Mouse (Mus musculus) adrenal gland, adult 2 months (tissue): ENCODE data around the gene Ddx1. TPM values are rescaled to one million over a fixed set of nuclear protein-coding genes. Genes with fewer than 3 reads are reported as not detected.

Experiments
- DNase-seq: peaks from one replicate; pipeline ENCODE4 v3.0.0; 2021
- long read RNA-seq: library from polyadenylated mRNA; stranded (forward); transcript quantifications from one replicate; pipeline ENCODE4 v2.0.0, GENCODE M21; 2021
- polyA plus RNA-seq: library from polyadenylated mRNA; depleted of rRNA; stranded (reverse); fragments of >200 nt; gene quantifications from 2 replicates; pipeline ENCODE4 v1.2.3, GENCODE M21; 2012; rRNA removed
- total RNA-seq, 2 experiments: library from RNA; stranded (reverse); gene quantifications; 2 replicates each; pipeline ENCODE4 v1.2.3; 2021

Gene Ddx1
- total RNA-seq = 100 to 1,000 TPM in 1 of 2 experiments, 10 to 100 TPM in 1; 68.8 to 105 TPM
- 0.83 and 0.91 TPM in 2 replicates for polyA plus RNA-seq
- long read RNA-seq, full-length matches to known transcripts = 107 of 114 reads
- long read RNA-seq, partial matches to known transcripts = 2 of 114 reads
- long read RNA-seq, other reads (novel, unspliced or antisense) = 5 of 114 reads

GRCm38 (mm10) chr12:13248691-13249572 is at the start of gene Ddx1:
Gene Ddx1 (minus strand): TSS chr12:13249213.
- peak; percentile 87 for DNase-seq

GRCm38 (mm10) chr12:13293421-13293881 is 44.4 kb upstream of the Ddx1 start:
- DNase-seq = peak; percentile 22

GRCm38 (mm10) chr12:13291453-13291852 is 42.4 kb upstream of the Ddx1 start:
- DNase-seq = no peak

- DNase-seq = no peak
Observed at GRCm38 (mm10) chr12:13269570-13270390, 20.8 kb upstream of the Ddx1 start.

GRCm38 (mm10) chr12:13268826-13269449 is 19.9 kb upstream of the Ddx1 start, which contains the start of gene Nbas:
Gene Nbas (plus strand): TSS chr12:13269133.
- DNase-seq = peak; percentile 93

GRCm38 (mm10) chr12:13268412-13268811 is 19.4 kb upstream of the Ddx1 start:
- DNase-seq = no peak

- no peak for DNase-seq
Observed at GRCm38 (mm10) chr12:13255701-13256100, 6.7 kb upstream of the Ddx1 start.

GRCm38 (mm10) chr12:13255068-13255467 is 6.1 kb upstream of the Ddx1 start:
- DNase-seq = peak; percentile 25

GRCm38 (mm10) chr12:13249573-13249919 is 533 bp upstream of the Ddx1 start:
- no peak for DNase-seq

GRCm38 (mm10) chr12:13242453-13242852 is 6.6 kb downstream of the Ddx1 start:
- no peak for DNase-seq

GRCm38 (mm10) chr12:13218101-13218514 is 30.9 kb downstream of the Ddx1 start:
- no peak for DNase-seq

- no peak for DNase-seq
Observed at GRCm38 (mm10) chr12:13217568-13217967, 31.4 kb downstream of the Ddx1 start.

- no peak for DNase-seq
Observed at GRCm38 (mm10) chr12:13216501-13217103, 32.4 kb downstream of the Ddx1 start.

GRCm38 (mm10) chr12:13214345-13215278 is 34.4 kb downstream of the Ddx1 start:
- peak; percentile 84 for DNase-seq

GRCm38 (mm10) chr12:13211746-13212482 is 37.1 kb downstream of the Ddx1 start:
- peak; percentile 62 for DNase-seq

GRCm38 (mm10) chr12:13209692-13210377 is 39.2 kb downstream of the Ddx1 start:
- DNase-seq = no peak

GRCm38 (mm10) chr12:13208983-13209451 is 40.0 kb downstream of the Ddx1 start:
- DNase-seq = no peak

GRCm38 (mm10) chr12:13208517-13208916 is 40.5 kb downstream of the Ddx1 start:
- no peak for DNase-seq

- DNase-seq = no peak
Observed at GRCm38 (mm10) chr12:13207099-13207498, 41.9 kb downstream of the Ddx1 start.
